ENCODE assay signal across 9 mouse cellular contexts in genomic region chr4:138282834-138283233, GRCm38 (mm10). TPM values are rescaled to one million over a fixed set of nuclear protein-coding genes. Genes with fewer than 3 reads are reported as not detected.
A peak's percentile ranks its signal among the peaks of the same experiment; 100 is the strongest.
DNase-seq lines count a peak whose midpoint lies in the region; ATAC-seq and TF ChIP-seq lines count a peak whose summit lies in the region.
"Had no signal": no experiment of that assay in that cellular context is flagged by ENCODE, and none has a peak within 500 bp of the region (broad histone marks: within the 10 kb centered on the region; RNA-seq: fewer than 3 reads in every experiment).

No protein-coding gene starts in this region.

- H3K27me3 ChIP-seq in MEL (ENCODE audit: control insufficient read depth in 1 of 2, insufficient read depth in 2 of 2, low read length in 2 of 2) = no peaks in the 10 kb centered on the region
- H3K27me3 ChIP-seq in lung, postnatal 0 days (replicated peaks; ENCODE audit: insufficient read depth, low read length) = no peaks in the 10 kb centered on the region
- H3K27me3 ChIP-seq: midbrain, embryonic 12.5 days had no signal

- WGBS in bone marrow, adult 2 months = 19% methylated on average over 4 of the region's 4 CpGs
- 18% methylated on average over 4 of the region's 4 CpGs for WGBS in lung, postnatal 0 days

- no peak overlapping the region for H3K9ac ChIP-seq in MEL (ENCODE audit: control insufficient read depth, low read depth, low read length, poor library complexity, severe bottlenecking)
- H3K9ac ChIP-seq in lung, postnatal 0 days (replicated peaks; ENCODE audit: low read depth) = no peak overlapping the region
- H3K9ac ChIP-seq: midbrain, embryonic 12.5 days had no signal

- ATAC-seq in lung, postnatal 0 days = peak; percentile 85

- H3K4me2 ChIP-seq in lung, postnatal 0 days (replicated peaks; ENCODE audit: low read depth, low read length) = no peak overlapping the region
- H3K4me2 ChIP-seq: midbrain, embryonic 12.5 days had no signal

- no peaks in the 10 kb centered on the region for H3K79me2 ChIP-seq in MEL (ENCODE audit: control insufficient read depth, insufficient read depth, low read length, poor library complexity)

- no peak for TF ChIP-seq EP300 in MEL (IDR thresholded peaks at IDR 0.05; ENCODE audit: low read depth in 1 of 2, low read length in 2 of 2)
- TF ChIP-seq EP300 in lung, postnatal 0 days (IDR thresholded peaks at IDR 0.05) = no peak

- TF ChIP-seq RAD21 in MEL (IDR thresholded peaks at IDR 0.05; ENCODE audit: low read depth, low read length) = peak; percentile 81

- H3K36me3 ChIP-seq in MEL (ENCODE audit: control insufficient read depth in 1 of 2, insufficient read depth in 2 of 2, low read length in 2 of 2) = no peaks in the 10 kb centered on the region
- H3K36me3 ChIP-seq in lung, postnatal 0 days (ENCODE audit: insufficient read depth, low read length) = no peaks in the 10 kb centered on the region
- H3K36me3 ChIP-seq: midbrain, embryonic 12.5 days had no signal

- no peak overlapping the region for H3K27ac ChIP-seq in MEL (ENCODE audit: control insufficient read depth, low read depth, low read length)
- H3K27ac ChIP-seq in bone marrow, adult 2 months (ENCODE audit: control insufficient read depth, insufficient read depth, low read depth, low read length, poor library complexity) = no peak overlapping the region
- H3K27ac ChIP-seq in embryonic fibroblast, embryonic 13.5 days (ENCODE audit: insufficient read depth, low read length) = no peak overlapping the region
- H3K27ac ChIP-seq in lung, postnatal 0 days (ENCODE audit: low read length) = no peak overlapping the region
- H3K27ac ChIP-seq: midbrain, embryonic 12.5 days had no signal

- no peaks in the 10 kb centered on the region for H3K9me3 ChIP-seq in MEL (replicated peaks; ENCODE audit: insufficient read depth, low read length)
- H3K9me3 ChIP-seq in lung, postnatal 0 days (ENCODE audit: low read length) = no peaks in the 10 kb centered on the region
- H3K9me3 ChIP-seq: midbrain, embryonic 12.5 days had no signal

- H3K4me1 ChIP-seq in MEL (ENCODE audit: control insufficient read depth in 1 of 2, insufficient read depth in 2 of 2, low read length in 2 of 2) = no peaks in the 10 kb centered on the region
- H3K4me1 ChIP-seq in bone marrow, adult 2 months (ENCODE audit: control insufficient read depth, insufficient read depth, low read length) = no peaks in the 10 kb centered on the region
- H3K4me1 ChIP-seq in embryonic fibroblast, embryonic 13.5 days (ENCODE audit: control insufficient read depth, insufficient read depth, low read length) = no peaks in the 10 kb centered on the region
- no peaks in the 10 kb centered on the region for H3K4me1 ChIP-seq in lung, postnatal 0 days (ENCODE audit: insufficient read depth, low read depth, low read length)
- H3K4me1 ChIP-seq: midbrain, embryonic 12.5 days had no signal

- H3K4me3 ChIP-seq in MEL (ENCODE audit: control insufficient read depth in 1 of 2, insufficient read depth in 1 of 2, low read depth in 2 of 2, low read length in 2 of 2) = no peak overlapping the region
- H3K4me3 ChIP-seq in bone marrow, adult 2 months (replicated peaks; ENCODE audit: control insufficient read depth, low read depth, low read length) = no peak overlapping the region
- H3K4me3 ChIP-seq in embryonic fibroblast, embryonic 13.5 days (ENCODE audit: insufficient read depth, low read length) = no peak overlapping the region
- no peak overlapping the region for H3K4me3 ChIP-seq in lung, postnatal 0 days (ENCODE audit: low read depth, low read length)
- H3K4me3 ChIP-seq: midbrain, embryonic 12.5 days had no signal

- DNase-seq in MEL (ENCODE audit: low read depth, low spot score) = peak; percentile 94
- DNase-seq in heart, postnatal 10 days = peak; percentile 52 to 73
- peak; percentile 59 to 72 for DNase-seq in layer of hippocampus, adult 8-10 months (ENCODE audit: low spot score in 2 of 2)
- peak; percentile 95 for DNase-seq in lung, postnatal 0 days (ENCODE audit: low spot score)
- DNase-seq in retina, postnatal 1 day = peak; percentile 94
- peak; percentile 49 for DNase-seq in yolk sac, embryonic 10.5 days (ENCODE audit: low spot score)

- TF ChIP-seq POLR2A in MEL (IDR thresholded peaks at IDR 0.05; ENCODE audit: control insufficient read depth in 1 of 2, insufficient read depth in 1 of 2, low read depth in 1 of 2, low read length in 2 of 2, poor library complexity in 1 of 2) = no peak
- TF ChIP-seq POLR2A in bone marrow, adult 2 months (IDR thresholded peaks at IDR 0.05; ENCODE audit: borderline replicate concordance, control insufficient read depth, low read depth, low read length) = no peak
- TF ChIP-seq POLR2A in embryonic fibroblast, embryonic 13.5 days (IDR thresholded peaks at IDR 0.05; ENCODE audit: low read depth, low read length) = no peak

- peak; percentile 96 to 100 (median 99) for TF ChIP-seq CTCF in MEL (IDR thresholded peaks at IDR 0.05 in 2 of 3, conservative IDR thresholded peaks at IDR 0.05 in 1 of 3; ENCODE audit: control insufficient read depth in 1 of 3, insufficient read depth in 1 of 3, low read depth in 2 of 3, low read length in 3 of 3, poor library complexity in 1 of 3, severe bottlenecking in 1 of 3)
- TF ChIP-seq CTCF in bone marrow, adult 2 months (IDR thresholded peaks at IDR 0.05; ENCODE audit: control insufficient read depth, insufficient read depth, low read length) = peak; percentile 100
- peak; percentile 87 for TF ChIP-seq CTCF in embryonic fibroblast, embryonic 13.5 days (IDR thresholded peaks at IDR 0.05; ENCODE audit: borderline replicate concordance, insufficient read depth, low read length)
- TF ChIP-seq CTCF in lung, postnatal 0 days (IDR thresholded peaks at IDR 0.05) = peak; percentile 100

- intact Hi-C loops in heart, postnatal 10 days (cut with DNase I) = loop anchor here (5.0 kb wide), 1 partner anchor 151 kb away; no protein-coding TSS in a partner anchor

TF ChIP-seq in MEL, 35 proteins besides CTCF, POLR2A, EP300 and RAD21 (continues in another document):
- TF ChIP-seq MAZ (IDR thresholded peaks at IDR 0.05; ENCODE audit: low read depth, low read length) (no peak), ZMIZ1 (IDR thresholded peaks at IDR 0.05; ENCODE audit: low read depth, low read length) (no peak), USF2 (IDR thresholded peaks at IDR 0.05; ENCODE audit: borderline replicate concordance in 1 of 2, insufficient read depth in 1 of 2, low read depth in 1 of 2, low read length in 2 of 2) (no peak), TCF12 (IDR thresholded peaks at IDR 0.05; ENCODE audit: low read depth, low read length) (no peak), ZNF384 (IDR thresholded peaks at IDR 0.05; ENCODE audit: low read depth, low read length) (peak; percentile 49; the same call in 1 of the 2 replicates), GATA1 (IDR thresholded peaks at IDR 0.05; ENCODE audit: low read depth, low read length) (peak; percentile 51), MAFK (IDR thresholded peaks at IDR 0.05; ENCODE audit: borderline replicate concordance, low read depth, low read length) (no peak), BHLHE40 (IDR thresholded peaks at IDR 0.05; ENCODE audit: borderline replicate concordance, low read depth, low read length) (no peak)

RNA-seq across cellular contexts. Expression of gene Ddost, which starts 21.7 kb away (rescaled TPM):
- 251 and 283 TPM in 2 replicates for total RNA-seq in MEL (2012; rRNA removed)
- polyA plus RNA-seq in MEL (2012; ENCODE audit: insufficient read depth in 1 of 2, insufficient read length in 2 of 2, low read depth in 1 of 2, low replicate concordance in 2 of 2, missing spikeins in 1 of 2) = 100 to 1,000 TPM in 1 of 2 experiments, 10 to 100 TPM in 1; 68.9 to 402 TPM
- 31.4 and 64.8 TPM in 2 replicates for polyA plus RNA-seq in bone marrow, adult 2 months (2011; ENCODE audit: insufficient read depth, insufficient read length, low replicate concordance, missing spikeins)
- 191 and 221 TPM in 2 replicates for polyA plus RNA-seq in embryonic fibroblast, embryonic 13.5 days (2011; ENCODE audit: insufficient read length, low read depth, missing spikeins)
- total RNA-seq in heart, postnatal 10 days (2021) = 10 to 100 TPM; 87.3 to 89.2 TPM
- total RNA-seq in layer of hippocampus, adult 8-10 months (2022) = 10 to 100 TPM; 90.5 to 99.3 (median 97.2) TPM
- polyA plus RNA-seq in lung, postnatal 0 days (2015; fragmentation: Nextera tagmentation; extraction: Ambion mirVana) = 184 and 195 TPM in 2 replicates

RNA-seq across cellular contexts. Expression of gene Kif17, which starts 32.6 kb away (rescaled TPM):
- total RNA-seq in MEL (2012; rRNA removed) = 0.23 and 0.54 TPM in 2 replicates
- 1 to 10 TPM in 1 of 2 experiments, not detected in 1; 2.5 TPM for polyA plus RNA-seq in MEL (2012; ENCODE audit: insufficient read depth in 1 of 2, insufficient read length in 2 of 2, low read depth in 1 of 2, low replicate concordance in 2 of 2, missing spikeins in 1 of 2)
- polyA plus RNA-seq in bone marrow, adult 2 months (2011; ENCODE audit: insufficient read depth, insufficient read length, low replicate concordance, missing spikeins) = 1.6 TPM in 1 of 2 replicates, not detected in the other
- 0.51 TPM in 1 of 2 replicates, not detected in the other for polyA plus RNA-seq in embryonic fibroblast, embryonic 13.5 days (2011; ENCODE audit: insufficient read length, low read depth, missing spikeins)
- under 1 TPM in 1 of 2 experiments, not detected in 1; 0.17 TPM for total RNA-seq in heart, postnatal 10 days (2021)
- 10 to 100 TPM; 20.7 to 27.0 (median 23.2) TPM for total RNA-seq in layer of hippocampus, adult 8-10 months (2022)
- 0.37 and 1.1 TPM in 2 replicates for polyA plus RNA-seq in lung, postnatal 0 days (2015; fragmentation: Nextera tagmentation; extraction: Ambion mirVana)

RNA-seq across cellular contexts. Expression of gene Sh2d5, which starts 32.6 kb away (rescaled TPM):
- 1.3 and 2.0 TPM in 2 replicates for total RNA-seq in MEL (2012; rRNA removed)
- polyA plus RNA-seq in MEL (2012; ENCODE audit: insufficient read depth in 1 of 2, insufficient read length in 2 of 2, low read depth in 1 of 2, low replicate concordance in 2 of 2, missing spikeins in 1 of 2) = 1 to 10 TPM in 1 of 2 experiments, not detected in 1; 2.8 TPM
- polyA plus RNA-seq in bone marrow, adult 2 months (2011; ENCODE audit: insufficient read depth, insufficient read length, low replicate concordance, missing spikeins) = 4.8 and 11.7 TPM in 2 replicates
- 0.42 and 0.68 TPM in 2 replicates for polyA plus RNA-seq in embryonic fibroblast, embryonic 13.5 days (2011; ENCODE audit: insufficient read length, low read depth, missing spikeins)
- total RNA-seq in heart, postnatal 10 days (2021) = under 1 TPM; 0.17 TPM
- 10 to 100 TPM; 52.0 to 60.0 (median 56.8) TPM for total RNA-seq in layer of hippocampus, adult 8-10 months (2022)
- 0.14 and 0.18 TPM in 2 replicates for polyA plus RNA-seq in lung, postnatal 0 days (2015; fragmentation: Nextera tagmentation; extraction: Ambion mirVana)

RNA-seq across cellular contexts. Expression of gene Pink1, which starts 43.3 kb away (rescaled TPM):
- 14.0 and 21.2 TPM in 2 replicates for total RNA-seq in MEL (2012; rRNA removed)
- polyA plus RNA-seq in MEL (2012; ENCODE audit: insufficient read depth in 1 of 2, insufficient read length in 2 of 2, low read depth in 1 of 2, low replicate concordance in 2 of 2, missing spikeins in 1 of 2) = 10 to 100 TPM in 1 of 2 experiments, not detected in 1; 22.1 TPM
- polyA plus RNA-seq in bone marrow, adult 2 months (2011; ENCODE audit: insufficient read depth, insufficient read length, low replicate concordance, missing spikeins) = 35.7 and 48.1 TPM in 2 replicates
- polyA plus RNA-seq in embryonic fibroblast, embryonic 13.5 days (2011; ENCODE audit: insufficient read length, low read depth, missing spikeins) = 17.5 and 19.1 TPM in 2 replicates
- total RNA-seq in heart, postnatal 10 days (2021) = 100 to 1,000 TPM; 272 to 301 TPM
- total RNA-seq in layer of hippocampus, adult 8-10 months (2022) = 100 to 1,000 TPM; 264 to 292 (median 274) TPM
- 129 and 144 TPM in 2 replicates for polyA plus RNA-seq in lung, postnatal 0 days (2015; fragmentation: Nextera tagmentation; extraction: Ambion mirVana)
